Mouse (Mus musculus) natural killer cell, adult 2 months (primary cell): ENCODE results near the gene Eif3d.

ENCODE experiments used
- DNase-seq, 2 experiments: peaks; one replicate each; pipeline ENCODE4 v3.0.0; 2022; ENCODE audit warnings: low spot score in 2 of 2

The Eif3d gene

GRCm38 (mm10) chr15:77954362-77954761 lies 16.3 kb downstream of the Eif3d start:
- no peak for DNase-seq

GRCm38 (mm10) chr15:77952921-77953320 lies 17.7 kb downstream of the Eif3d start:
- DNase-seq: no peak

GRCm38 (mm10) chr15:77949061-77949460 lies 21.6 kb downstream of the Eif3d start:
- no peak for DNase-seq

GRCm38 (mm10) chr15:77945711-77946110 lies 24.9 kb downstream of the Eif3d start:
- DNase-seq: peak; percentile 65 to 79

- no peak for DNase-seq
Measured at GRCm38 (mm10) chr15:77941563-77941962, 29.1 kb downstream of the Eif3d start.

GRCm38 (mm10) chr15:77938516-77938915 lies 32.1 kb downstream of the Eif3d start:
- peak; percentile 16 to 31 for DNase-seq

GRCm38 (mm10) chr15:77935673-77936375 lies 34.8 kb downstream of the Eif3d start:
- no peak for DNase-seq

- no peak for DNase-seq
Measured at GRCm38 (mm10) chr15:77934968-77935367, 35.6 kb downstream of the Eif3d start.

GRCm38 (mm10) chr15:77934326-77934725 lies 36.3 kb downstream of the Eif3d start:
- no peak for DNase-seq

GRCm38 (mm10) chr15:77933770-77934169 lies 36.8 kb downstream of the Eif3d start:
- peak; percentile 88 to 89 for DNase-seq

GRCm38 (mm10) chr15:77933222-77933621 lies 37.4 kb downstream of the Eif3d start:
- no peak for DNase-seq

GRCm38 (mm10) chr15:77931689-77932016 lies 39.0 kb downstream of the Eif3d start:
- DNase-seq: peak in 1 of 2 experiments; percentile 28

- DNase-seq: no peak
Measured at GRCm38 (mm10) chr15:77930986-77931688, 39.5 kb downstream of the Eif3d start.

- DNase-seq: no peak
Measured at GRCm38 (mm10) chr15:77929804-77930203, 40.8 kb downstream of the Eif3d start.

- DNase-seq: peak; percentile 96
Measured at GRCm38 (mm10) chr15:77928673-77929331, 41.8 kb downstream of the Eif3d start, which contains the start of gene Txn2. Gene Txn2, minus strand, starts transcription at chr15:77929006.

GRCm38 (mm10) chr15:77928091-77928490 lies 42.5 kb downstream of the Eif3d start:
- no peak for DNase-seq

GRCm38 (mm10) chr15:77926921-77927320 lies 43.7 kb downstream of the Eif3d start:
- DNase-seq: no peak

- DNase-seq: no peak
Measured at GRCm38 (mm10) chr15:77925195-77925594, 45.4 kb downstream of the Eif3d start.

GRCm38 (mm10) chr15:77923267-77924035 lies 47.2 kb downstream of the Eif3d start:
- no peak for DNase-seq

- DNase-seq: no peak
Measured at GRCm38 (mm10) chr15:77922710-77923109, 47.9 kb downstream of the Eif3d start.

- DNase-seq: no peak
Measured at GRCm38 (mm10) chr15:77921636-77922035, 49.0 kb downstream of the Eif3d start.
